Mouse (Mus musculus) embryonic facial prominence, embryonic 10.5 days (tissue): ENCODE measurements around the gene Usp29. TPM values are rescaled to one million over a fixed set of nuclear protein-coding genes. Genes with fewer than 3 reads are reported as not detected.
"Not testable (repeated sequence)": the region's sequence is repeated elsewhere in the genome, so short reads cannot be mapped to it uniquely, and the experiment has no call there.

Source experiments
- DNase-seq: peaks from one replicate; pipeline ENCODE4 v3.0.0-alpha.2; 2017; ENCODE audit warnings: low spot score
- H3K27ac ChIP-seq: fragments of 300-500 bp; sonication (generic); replicated peaks from 2 replicates; pipeline ENCODE4 v1.5.1; 2016; ENCODE audit warnings: mild to moderate bottlenecking
- H3K27me3 ChIP-seq: fragments of 300-500 bp; sonication (generic); replicated peaks from 2 replicates; pipeline ENCODE4 v1.6.1; 2016; ENCODE audit warnings: low read depth, mild to moderate bottlenecking; ENCODE audit not compliant: poor library complexity, severe bottlenecking
- H3K36me3 ChIP-seq: fragments of 300-500 bp; sonication (generic); replicated peaks from 2 replicates; pipeline ENCODE4 v1.6.1; 2016; ENCODE audit warnings: mild to moderate bottlenecking, moderate library complexity
- H3K4me1 ChIP-seq: fragments of 300-500 bp; sonication (generic); 2 replicates; pipeline ENCODE4 v1.6.1; 2016
- H3K4me3 ChIP-seq: fragments of 300-500 bp; sonication (generic); 2 replicates; pipeline ENCODE4 v1.5.1; 2016; ENCODE audit warnings: mild to moderate bottlenecking, moderate library complexity
- H3K9me3 ChIP-seq: fragments of 300-500 bp; sonication (generic); 2 replicates; pipeline ENCODE4 v1.6.1; 2016; ENCODE audit warnings: mild to moderate bottlenecking
- WGBS: fragments of 180-500 bp; shearing (Covaris S2); methylation state at CpG from one replicate; pipeline ENCODE4 v1.1.7; 2016; 5-methylcytosine and 5-hydroxymethylcytosine counted together
- polyA plus RNA-seq: library from polyadenylated mRNA; unstranded; fragments of >200 nt; fragmentation: Nextera tagmentation; extraction: Ambion mirVana; gene quantifications from 2 replicates; pipeline ENCODE4 v1.2.1, GENCODE M21; 2016

The Usp29 gene
- polyA plus RNA-seq, 1 experiment from 2014 or later = 15.9 TPM

- H3K4me1 ChIP-seq = no peaks in the 10 kb centered on the region
- peaks cover 20% of the 10 kb centered on the region for H3K36me3 ChIP-seq
- H3K27me3 ChIP-seq = no peaks in the 10 kb centered on the region
- 49% methylated on average over 3 of the region's 3 CpGs for WGBS
- H3K9me3 ChIP-seq = peaks cover 43% of the 10 kb centered on the region
- no peak for DNase-seq
- peak overlapping the region; percentile 68 for H3K4me3 ChIP-seq
- H3K27ac ChIP-seq = peak overlapping the region; percentile 89
Measured at GRCm38 (mm10) chr7:6731373-6731772, 995 bp downstream of the Usp29 start.

- Histone ChIP-seq H3K36me3 (peaks cover 20% of the 10 kb centered on the region; the same call in 1 of the 2 replicates), H3K27ac (peak overlapping the region; percentile 89), H3K4me1 (no peaks in the 10 kb centered on the region), H3K9me3 (peaks cover 41% of the 10 kb centered on the region), H3K27me3 (no peaks in the 10 kb centered on the region), H3K4me3 (peak overlapping the region; percentile 68)
- WGBS = 52% methylated on average over 4 of the region's 4 CpGs
- DNase-seq = no peak
Measured at GRCm38 (mm10) chr7:6731930-6732329, 1.6 kb downstream of the Usp29 start.

- no peak for DNase-seq
- Histone ChIP-seq H3K27ac (no peak overlapping the region), H3K36me3 (peaks cover 8% of the 10 kb centered on the region; the same call in 1 of the 2 replicates), H3K4me1 (peaks cover 4% of the 10 kb centered on the region; the same call in 1 of the 2 replicates), H3K27me3 (no peaks in the 10 kb centered on the region), H3K9me3 (peaks cover under 1% of the 10 kb centered on the region; the same call in 1 of the 2 replicates), H3K4me3 (no peak overlapping the region)
- WGBS = 74% methylated on average over 1 of the region's 1 CpGs
Measured at GRCm38 (mm10) chr7:6736060-6736459, 5.7 kb downstream of the Usp29 start.

- H3K9me3 ChIP-seq = no peaks in the 10 kb centered on the region
- H3K27ac ChIP-seq = no peak overlapping the region
- peaks cover 5% of the 10 kb centered on the region; the same call in 1 of the 2 replicates for H3K36me3 ChIP-seq
- no peak overlapping the region for H3K4me3 ChIP-seq
- WGBS = 70% methylated on average over 10 of the region's 10 CpGs
- peak; percentile 48 for DNase-seq
- H3K27me3 ChIP-seq = no peaks in the 10 kb centered on the region
- H3K4me1 ChIP-seq = peaks cover 7% of the 10 kb centered on the region
Measured at GRCm38 (mm10) chr7:6744281-6744904, 14.0 kb downstream of the Usp29 start.

- DNase-seq = no peak
- WGBS = 64% methylated on average over 7 of the region's 7 CpGs
- Histone ChIP-seq H3K36me3 (no peaks in the 10 kb centered on the region), H3K4me1 (peaks cover 26% of the 10 kb centered on the region), H3K9me3 (no peaks in the 10 kb centered on the region), H3K4me3 (no peak overlapping the region), H3K27me3 (no peaks in the 10 kb centered on the region), H3K27ac (no peak overlapping the region)
Measured at GRCm38 (mm10) chr7:6749196-6749595, 18.8 kb downstream of the Usp29 start.

GRCm38 (mm10) chr7:6753440-6753839 is 23.1 kb downstream of the Usp29 start:
- H3K4me3 ChIP-seq = no peak overlapping the region
- H3K27ac ChIP-seq = peak overlapping the region; percentile 11
- WGBS = 34% methylated on average over 4 of the region's 4 CpGs
- DNase-seq = peak; percentile 46
- no peaks in the 10 kb centered on the region for H3K27me3 ChIP-seq
- peaks cover 24% of the 10 kb centered on the region for H3K4me1 ChIP-seq
- no peaks in the 10 kb centered on the region for H3K9me3 ChIP-seq
- H3K36me3 ChIP-seq = peaks cover 13% of the 10 kb centered on the region

- Histone ChIP-seq H3K27ac (no peak overlapping the region), H3K4me3 (no peak overlapping the region), H3K9me3 (no peaks in the 10 kb centered on the region), H3K27me3 (no peaks in the 10 kb centered on the region), H3K36me3 (peaks cover 16% of the 10 kb centered on the region), H3K4me1 (peaks cover 23% of the 10 kb centered on the region)
- DNase-seq = no peak
- 83% methylated on average over 4 of the region's 4 CpGs for WGBS
Measured at GRCm38 (mm10) chr7:6756777-6757291, 26.5 kb downstream of the Usp29 start.

- no peak overlapping the region; the same call in 1 of the 2 replicates for H3K27ac ChIP-seq
- 75% methylated on average over 12 of the region's 12 CpGs for WGBS
Measured at GRCm38 (mm10) chr7:6759698-6760097, 29.3 kb downstream of the Usp29 start.

GRCm38 (mm10) chr7:6760170-6760569 is 29.8 kb downstream of the Usp29 start:
- DNase-seq = no peak
- Histone ChIP-seq H3K27me3 (no peaks in the 10 kb centered on the region), H3K36me3 (peaks cover 21% of the 10 kb centered on the region), H3K4me3 (no peak overlapping the region), H3K27ac (no peak overlapping the region; the same call in 1 of the 2 replicates), H3K9me3 (no peaks in the 10 kb centered on the region), H3K4me1 (peaks cover 14% of the 10 kb centered on the region)
- 28% methylated on average over 6 of the region's 6 CpGs for WGBS

More at GRCm38 (mm10) chr7:6759698-6760097, 29.3 kb downstream of the Usp29 start:
- Histone ChIP-seq H3K9me3 (no peaks in the 10 kb centered on the region), H3K27me3 (no peaks in the 10 kb centered on the region), H3K36me3 (peaks cover 21% of the 10 kb centered on the region), H3K4me3 (no peak overlapping the region), H3K4me1 (peaks cover 12% of the 10 kb centered on the region)
- no peak for DNase-seq

- 57% methylated on average over 5 of the region's 5 CpGs for WGBS
- peaks cover 35% of the 10 kb centered on the region for H3K36me3 ChIP-seq
- H3K4me3 ChIP-seq = no peak overlapping the region
- H3K9me3 ChIP-seq = no peaks in the 10 kb centered on the region
- no peak for DNase-seq
- peaks cover 21% of the 10 kb centered on the region for H3K4me1 ChIP-seq
- H3K27me3 ChIP-seq = no peaks in the 10 kb centered on the region
- H3K27ac ChIP-seq = peak overlapping the region; percentile 54; the same call in 1 of the 2 replicates
Measured at GRCm38 (mm10) chr7:6765240-6765639, 34.9 kb downstream of the Usp29 start.

- Histone ChIP-seq H3K4me1 (peaks cover 35% of the 10 kb centered on the region), H3K27ac (peak overlapping the region; percentile 81), H3K9me3 (no peaks in the 10 kb centered on the region), H3K27me3 (no peaks in the 10 kb centered on the region), H3K4me3 (peak overlapping the region; percentile 33; the same call in 1 of the 2 replicates), H3K36me3 (peaks cover 28% of the 10 kb centered on the region)
- peak; percentile 86 for DNase-seq
- WGBS = under 1% methylated on average over 8 of the region's 8 CpGs
Measured at GRCm38 (mm10) chr7:6770286-6770685, 39.9 kb downstream of the Usp29 start.

GRCm38 (mm10) chr7:6773865-6774413 is 43.6 kb downstream of the Usp29 start:
- not testable (repeated sequence) for H3K9me3 ChIP-seq, H3K27ac ChIP-seq, DNase-seq, H3K36me3 ChIP-seq, H3K4me3 ChIP-seq, H3K27me3 ChIP-seq
- 68% methylated on average over 11 of the region's 11 CpGs for WGBS
- H3K4me1 ChIP-seq = peaks cover 60% of the 10 kb centered on the region
